Mouse (Mus musculus): ENCODE results near the gene Rpl3. TPM values are rescaled to one million over a fixed set of nuclear protein-coding genes. Genes with fewer than 3 reads are reported as not detected.

The Rpl3 gene
- polyA plus RNA-seq, 1 experiment from 2014 or later = 622 TPM

DNA sequence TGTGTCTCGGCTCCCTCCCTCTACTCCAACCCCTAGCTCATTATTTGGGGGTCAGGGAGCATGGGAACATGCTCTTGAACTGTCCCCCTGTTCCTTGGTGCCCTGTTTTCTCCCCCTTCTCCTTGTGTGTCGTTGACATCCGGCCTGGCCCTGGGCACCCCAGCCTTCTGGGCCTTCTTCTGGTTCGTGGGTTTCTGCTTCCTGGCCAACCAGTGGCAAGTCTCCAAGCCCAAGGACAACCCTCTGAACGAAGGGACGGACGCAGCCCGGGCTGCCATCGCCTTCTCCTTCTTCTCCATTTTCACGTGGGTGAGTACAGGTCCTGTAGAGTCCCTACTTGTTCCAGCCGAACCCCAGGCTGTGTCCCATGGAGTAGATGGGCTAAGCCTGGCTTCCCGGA lies 19.8 kb upstream of the Rpl3 start:
- Histone ChIP-seq H3K4me2 (no peak overlapping the region), H3K9ac (no peak overlapping the region), H3K9me3 (no peaks in the 10 kb centered on the region), H3K36me3 (peaks cover 43% of the 10 kb centered on the region), H3K27me3 (no peaks in the 10 kb centered on the region), H3K4me1 (replicated peaks) (no peaks in the 10 kb centered on the region), H3K4me3 (no peak overlapping the region), H3K27ac (no peak overlapping the region)
- no peak for ATAC-seq (ENCODE audit: low FRiP score)
- 84% methylated on average over 12 of the region's 12 CpGs for WGBS

DNA sequence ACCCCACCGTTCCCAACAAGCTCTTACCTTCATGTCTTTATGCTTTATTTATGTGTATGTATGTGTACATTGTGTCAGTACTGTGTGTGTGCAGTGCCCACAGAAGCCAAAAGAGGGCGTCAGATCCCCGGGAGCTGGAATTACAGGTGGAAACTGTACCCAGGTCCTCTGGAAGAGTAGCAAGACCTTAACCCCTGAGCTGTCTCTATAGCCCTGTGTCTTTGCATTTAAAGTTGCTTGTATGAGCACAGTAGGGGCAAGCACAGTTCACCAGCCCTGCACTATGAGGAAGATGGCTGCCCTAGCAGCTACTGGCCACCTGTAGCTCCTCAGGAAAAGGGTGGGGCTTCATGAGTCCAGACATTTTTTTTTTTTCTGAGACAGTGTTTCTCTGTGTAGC lies 15.9 kb upstream of the Rpl3 start:
- Histone ChIP-seq H3K4me2 (no peak overlapping the region), H3K9ac (no peak overlapping the region), H3K4me3 (no peak overlapping the region), H3K9me3 (no peaks in the 10 kb centered on the region), H3K27ac (no peak overlapping the region), H3K4me1 (replicated peaks) (no peaks in the 10 kb centered on the region), H3K27me3 (no peaks in the 10 kb centered on the region), H3K36me3 (peaks cover 25% of the 10 kb centered on the region)
- 85% methylated on average over 3 of the region's 3 CpGs for WGBS
- ATAC-seq (ENCODE audit: low FRiP score) = no peak

DNA sequence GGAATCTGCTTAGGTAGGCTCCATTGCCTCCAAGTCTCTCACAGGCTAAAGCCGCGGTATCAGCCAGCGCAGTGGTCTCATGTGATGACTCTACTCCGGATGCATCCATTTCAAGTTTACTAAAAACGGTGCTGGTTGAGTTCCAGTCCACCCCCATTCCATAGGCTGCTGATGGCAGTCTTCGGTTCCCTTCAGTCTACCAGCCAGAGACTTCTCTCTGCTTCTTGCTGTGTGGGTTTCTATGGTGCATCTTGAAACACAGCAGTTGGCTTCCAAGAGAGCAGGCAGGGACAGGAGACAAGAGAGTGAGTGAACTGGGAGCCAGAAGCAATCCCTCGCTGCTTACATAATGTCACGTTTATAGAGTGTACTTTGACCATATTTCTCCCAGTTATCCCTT lies 15.5 kb upstream of the Rpl3 start:
- Histone ChIP-seq H3K4me3 (no peak overlapping the region), H3K4me1 (replicated peaks) (no peaks in the 10 kb centered on the region), H3K27me3 (no peaks in the 10 kb centered on the region), H3K4me2 (no peak overlapping the region), H3K27ac (no peak overlapping the region), H3K9me3 (no peaks in the 10 kb centered on the region), H3K9ac (no peak overlapping the region), H3K36me3 (peaks cover 21% of the 10 kb centered on the region)
- 96% methylated on average over 8 of the region's 8 CpGs for WGBS
- ATAC-seq (ENCODE audit: low FRiP score) = no peak

DNA sequence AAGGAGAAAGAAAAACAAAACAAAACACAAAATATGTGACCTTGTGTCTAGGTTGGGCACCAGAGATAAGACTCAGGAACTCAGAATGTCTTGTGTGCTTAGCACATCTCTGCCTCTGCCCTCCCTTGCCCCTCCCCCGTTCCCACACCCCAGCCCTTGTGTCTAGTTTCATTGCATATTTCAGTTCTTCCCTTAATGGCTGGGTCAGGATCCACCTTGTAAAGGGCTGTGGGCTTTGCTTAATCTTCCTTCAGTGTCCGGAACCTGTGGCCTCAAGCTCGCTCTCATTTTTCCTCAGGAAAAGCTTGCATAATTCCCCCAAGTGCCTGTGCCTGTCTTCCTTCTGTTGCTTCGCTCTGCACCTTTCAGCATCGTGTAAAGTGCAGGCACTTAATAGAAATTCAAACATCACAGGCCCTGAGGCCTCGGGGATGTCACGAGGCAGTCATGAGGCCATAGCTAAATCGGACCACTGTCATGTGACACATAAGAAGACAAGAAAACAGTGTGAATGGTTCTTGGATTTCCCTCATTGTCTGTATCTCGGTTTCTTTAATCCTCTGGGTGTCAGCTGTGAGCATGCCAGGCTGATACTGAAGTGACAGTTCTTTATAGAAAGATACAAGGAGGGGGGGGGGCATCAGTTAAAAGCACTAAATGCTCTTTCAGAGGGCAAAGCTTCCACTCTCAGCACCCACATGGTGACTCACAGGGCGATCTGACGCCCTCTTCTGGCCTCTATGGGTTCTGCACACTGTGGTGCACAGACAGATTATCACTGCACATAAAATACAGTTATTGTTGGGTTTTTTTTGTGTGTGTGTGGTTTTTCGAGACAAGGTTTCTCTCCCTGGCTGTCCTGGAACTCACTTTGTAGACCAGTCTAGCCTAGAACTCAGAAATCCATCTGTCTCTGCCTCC lies 14.1 kb upstream of the Rpl3 start:
- H3K27ac ChIP-seq = 0 out of 2 replicates have a peak overlapping the region, but pooled peaks have one; percentile 12

DNA sequence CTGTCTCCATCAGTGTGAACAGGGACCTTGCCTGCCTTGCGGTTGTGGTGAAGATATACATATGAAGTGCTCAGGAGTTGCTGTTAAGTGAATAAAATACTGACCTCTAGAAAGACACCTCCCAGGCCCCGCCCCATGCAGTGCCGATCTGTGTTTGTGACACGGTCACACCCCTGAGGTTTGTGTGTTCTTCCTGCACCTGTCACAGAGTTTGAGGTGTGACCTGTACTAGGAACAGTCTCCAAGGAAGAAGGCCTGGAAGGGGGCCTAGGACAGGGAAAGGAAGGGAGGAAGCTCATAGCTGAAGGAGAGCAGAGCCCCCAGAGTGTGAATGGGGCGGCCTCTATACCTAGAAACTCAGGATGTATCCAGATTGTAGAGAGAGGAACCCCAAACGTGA lies 10.8 kb upstream of the Rpl3 start:
- no peak overlapping the region for H3K27ac ChIP-seq
- no peak overlapping the region for H3K4me3 ChIP-seq
- no peak overlapping the region for H3K9ac ChIP-seq
- no peaks in the 10 kb centered on the region for H3K9me3 ChIP-seq
- H3K4me2 ChIP-seq = no peak overlapping the region
- WGBS = 83% methylated on average over 6 of the region's 6 CpGs
- no peak for ATAC-seq (ENCODE audit: low FRiP score)
- peaks cover 17% of the 10 kb centered on the region for H3K4me1 ChIP-seq (replicated peaks)
- H3K27me3 ChIP-seq = no peaks in the 10 kb centered on the region
- H3K36me3 ChIP-seq = no peaks in the 10 kb centered on the region

More for the DNA sequence above, 14.1 kb upstream of the Rpl3 start:
- H3K36me3 ChIP-seq = peaks cover 8% of the 10 kb centered on the region
- ATAC-seq (ENCODE audit: low FRiP score) = no peak
- H3K4me3 ChIP-seq = no peak overlapping the region
- no peak overlapping the region for H3K4me2 ChIP-seq
- H3K9me3 ChIP-seq = no peaks in the 10 kb centered on the region
- no peak overlapping the region for H3K9ac ChIP-seq
- H3K4me1 ChIP-seq (replicated peaks) = no peaks in the 10 kb centered on the region
- no peaks in the 10 kb centered on the region for H3K27me3 ChIP-seq
- 67% methylated on average over 12 of the region's 12 CpGs for WGBS

DNA sequence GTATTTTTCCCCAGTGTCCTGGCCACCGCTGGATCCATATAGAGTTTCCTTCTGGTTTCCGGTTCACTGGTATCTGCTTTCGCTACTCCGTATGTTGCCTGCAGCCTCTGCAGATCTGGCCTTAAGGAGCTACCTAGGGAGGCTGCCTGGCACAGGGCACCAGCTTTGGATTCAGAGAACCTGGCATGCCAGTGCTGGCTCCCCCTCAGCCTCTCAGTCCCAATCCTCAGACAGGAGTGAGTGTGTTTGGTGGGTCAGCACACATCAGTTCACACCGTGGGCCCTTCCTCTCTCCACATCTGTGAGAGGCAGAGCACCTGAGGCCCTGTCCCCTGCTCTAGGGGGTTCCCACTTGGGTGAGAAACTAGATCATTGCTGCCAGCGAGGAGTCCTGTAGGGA lies 9.8 kb upstream of the Rpl3 start:
- H3K36me3 ChIP-seq = no peaks in the 10 kb centered on the region
- H3K27ac ChIP-seq = no peak overlapping the region; the same call in 1 of the 2 replicates
- H3K4me3 ChIP-seq = no peak overlapping the region
- no peak for ATAC-seq (ENCODE audit: low FRiP score)
- WGBS = 74% methylated on average over 6 of the region's 6 CpGs
- no peak overlapping the region for H3K4me2 ChIP-seq
- H3K9me3 ChIP-seq = no peaks in the 10 kb centered on the region
- H3K27me3 ChIP-seq = no peaks in the 10 kb centered on the region
- H3K9ac ChIP-seq = no peak overlapping the region
- H3K4me1 ChIP-seq (replicated peaks) = peaks cover 27% of the 10 kb centered on the region

DNA sequence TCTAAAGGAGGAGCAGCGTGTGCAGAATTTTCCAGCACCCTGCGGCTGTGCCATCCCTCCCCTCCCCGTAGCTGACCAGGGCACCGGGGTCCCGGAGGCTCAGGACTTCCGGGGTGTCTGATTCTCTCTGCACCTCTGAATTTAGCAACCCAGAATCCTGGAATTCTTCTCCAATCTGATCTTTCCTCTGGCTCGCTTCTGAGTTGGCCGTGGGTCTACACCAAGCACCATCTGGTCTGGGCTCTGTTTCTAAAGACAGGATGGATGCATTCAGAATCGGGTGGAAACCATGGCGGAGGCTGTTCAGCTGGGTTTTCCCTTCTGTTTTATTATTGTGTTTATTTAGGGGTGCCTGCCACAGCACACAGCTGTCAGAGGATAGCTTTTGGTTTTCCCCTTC lies 9.2 kb upstream of the Rpl3 start:
- Histone ChIP-seq H3K4me3 (no peak overlapping the region), H3K36me3 (no peaks in the 10 kb centered on the region), H3K27me3 (no peaks in the 10 kb centered on the region), H3K9ac (no peak overlapping the region), H3K4me1 (replicated peaks) (peaks cover 32% of the 10 kb centered on the region), H3K27ac (no peak overlapping the region), H3K9me3 (no peaks in the 10 kb centered on the region), H3K4me2 (no peak overlapping the region)
- ATAC-seq (ENCODE audit: low FRiP score) = no peak
- 87% methylated on average over 10 of the region's 10 CpGs for WGBS

DNA sequence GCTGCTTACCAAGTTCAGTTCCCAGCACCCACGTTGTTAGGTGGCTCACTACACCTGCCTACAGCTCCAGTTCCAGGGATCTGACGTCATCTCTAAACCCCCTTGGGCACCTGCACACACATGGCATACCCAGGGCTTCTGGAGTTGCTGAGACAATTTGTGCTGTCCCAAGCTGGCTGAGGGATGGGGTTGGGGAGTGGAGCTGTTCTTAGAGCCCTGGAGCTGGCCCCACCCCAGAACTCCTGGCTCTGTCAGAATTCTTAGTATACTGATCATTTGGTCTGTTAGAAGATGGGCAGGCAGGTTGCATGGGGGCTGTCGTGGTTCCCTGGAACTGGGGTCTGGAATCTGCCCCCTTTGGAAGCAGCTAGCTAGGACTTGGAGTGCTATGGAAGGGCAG lies 8.5 kb upstream of the Rpl3 start:
- Histone ChIP-seq H3K4me2 (no peak overlapping the region), H3K4me3 (no peak overlapping the region), H3K4me1 (replicated peaks) (peaks cover 32% of the 10 kb centered on the region), H3K9me3 (no peaks in the 10 kb centered on the region), H3K9ac (no peak overlapping the region), H3K27me3 (0 out of 2 replicates have a peak, but pooled peaks cover 3% of the 10 kb centered on the region), H3K27ac (no peak overlapping the region), H3K36me3 (no peaks in the 10 kb centered on the region)
- 84% methylated on average over 3 of the region's 3 CpGs for WGBS
- ATAC-seq (ENCODE audit: low FRiP score) = no peak

DNA sequence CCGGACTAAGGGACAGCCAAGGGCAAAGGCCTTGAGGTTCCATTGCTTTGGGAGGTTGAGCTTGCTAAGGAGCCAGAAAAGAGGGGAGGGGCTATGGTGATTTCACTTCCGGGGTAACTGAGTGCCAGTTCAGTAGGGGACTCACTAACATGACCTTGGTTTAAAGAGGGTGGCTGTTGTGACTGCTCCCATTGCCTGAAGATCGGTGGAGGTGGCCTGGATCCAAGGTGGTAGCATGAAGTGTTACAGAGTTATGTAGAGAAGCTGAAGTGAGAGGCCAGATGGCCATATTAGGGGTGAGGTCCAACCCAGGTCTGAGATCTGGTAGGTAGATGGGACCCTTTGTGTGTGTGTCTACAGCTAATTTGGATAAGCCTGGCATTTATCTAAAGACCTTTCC lies 7.8 kb upstream of the Rpl3 start:
- Histone ChIP-seq H3K9ac (no peak overlapping the region), H3K4me3 (no peak overlapping the region), H3K36me3 (no peaks in the 10 kb centered on the region), H3K27ac (no peak overlapping the region), H3K9me3 (no peaks in the 10 kb centered on the region), H3K4me2 (no peak overlapping the region), H3K27me3 (0 out of 2 replicates have a peak, but pooled peaks cover 3% of the 10 kb centered on the region), H3K4me1 (replicated peaks) (peaks cover 32% of the 10 kb centered on the region)
- 87% methylated on average over 3 of the region's 3 CpGs for WGBS
- no peak for ATAC-seq (ENCODE audit: low FRiP score)

DNA sequence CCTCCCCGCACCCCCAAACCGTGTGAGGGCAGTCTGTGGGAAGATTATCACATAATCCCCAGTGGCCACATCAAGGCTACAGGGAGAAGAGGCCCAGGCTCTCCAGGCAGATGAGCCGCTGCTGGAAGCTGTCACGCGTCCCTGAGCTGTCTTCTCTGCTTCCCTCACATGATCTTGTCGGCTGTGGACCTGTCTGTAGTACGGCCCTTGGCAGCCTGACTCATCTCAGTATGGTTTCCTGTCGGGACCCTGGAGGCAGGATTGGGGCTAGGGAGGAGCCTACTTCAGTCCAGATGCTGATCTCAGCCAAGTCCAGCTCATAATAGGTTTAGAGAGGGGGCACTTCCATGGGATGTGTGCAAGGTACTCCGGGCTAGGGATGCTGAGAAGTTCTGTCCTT lies 7.1 kb upstream of the Rpl3 start:
- ATAC-seq (ENCODE audit: low FRiP score) = no peak
- 0 out of 2 replicates have a peak, but pooled peaks cover 9% of the 10 kb centered on the region for H3K27me3 ChIP-seq
- H3K9ac ChIP-seq = 0 out of 2 replicates have a peak overlapping the region, but pooled peaks have one; percentile 11
- H3K27ac ChIP-seq = no peak overlapping the region
- H3K4me2 ChIP-seq = no peak overlapping the region
- H3K4me3 ChIP-seq = no peak overlapping the region
- H3K36me3 ChIP-seq = no peaks in the 10 kb centered on the region
- no peaks in the 10 kb centered on the region for H3K9me3 ChIP-seq
- 56% methylated on average over 9 of the region's 9 CpGs for WGBS
- H3K4me1 ChIP-seq (replicated peaks) = peaks cover 32% of the 10 kb centered on the region

DNA sequence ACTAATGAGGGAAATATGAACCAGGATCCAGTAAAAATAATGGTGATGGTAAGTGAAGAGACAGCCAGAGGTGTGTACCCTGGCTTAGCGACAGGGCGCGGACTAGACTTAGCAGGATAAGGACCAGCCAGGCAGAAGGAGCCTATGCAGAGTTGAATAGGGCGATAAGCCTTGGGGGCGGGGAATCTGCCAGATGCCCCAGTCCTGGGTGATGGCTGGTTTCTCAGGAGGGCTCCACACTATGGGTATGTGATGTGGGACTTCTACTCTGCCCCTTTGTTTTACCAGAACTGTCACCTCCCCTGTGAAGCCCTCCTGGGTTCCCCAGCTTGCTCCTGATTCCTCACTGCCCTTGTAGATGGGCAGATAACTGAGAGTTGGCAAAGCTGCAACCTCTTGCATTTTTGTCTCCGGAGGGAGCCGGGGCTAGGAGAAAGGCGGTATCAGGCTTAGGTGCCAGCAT lies 6.4 kb upstream of the Rpl3 start:
- Histone ChIP-seq H3K36me3 (no peaks in the 10 kb centered on the region), H3K9ac (peak overlapping the region; percentile 60), H3K4me2 (no peak overlapping the region), H3K27ac (peak overlapping the region; percentile 55; the same call in 1 of the 2 replicates), H3K27me3 (peaks cover 10% of the 10 kb centered on the region; the same call in 1 of the 2 replicates), H3K9me3 (no peaks in the 10 kb centered on the region), H3K4me3 (no peak overlapping the region), H3K4me1 (replicated peaks) (peaks cover 32% of the 10 kb centered on the region)
- ATAC-seq (ENCODE audit: low FRiP score) = no peak; the same call in 1 of the 2 replicates
- 28% methylated on average over 8 of the region's 8 CpGs for WGBS

DNA sequence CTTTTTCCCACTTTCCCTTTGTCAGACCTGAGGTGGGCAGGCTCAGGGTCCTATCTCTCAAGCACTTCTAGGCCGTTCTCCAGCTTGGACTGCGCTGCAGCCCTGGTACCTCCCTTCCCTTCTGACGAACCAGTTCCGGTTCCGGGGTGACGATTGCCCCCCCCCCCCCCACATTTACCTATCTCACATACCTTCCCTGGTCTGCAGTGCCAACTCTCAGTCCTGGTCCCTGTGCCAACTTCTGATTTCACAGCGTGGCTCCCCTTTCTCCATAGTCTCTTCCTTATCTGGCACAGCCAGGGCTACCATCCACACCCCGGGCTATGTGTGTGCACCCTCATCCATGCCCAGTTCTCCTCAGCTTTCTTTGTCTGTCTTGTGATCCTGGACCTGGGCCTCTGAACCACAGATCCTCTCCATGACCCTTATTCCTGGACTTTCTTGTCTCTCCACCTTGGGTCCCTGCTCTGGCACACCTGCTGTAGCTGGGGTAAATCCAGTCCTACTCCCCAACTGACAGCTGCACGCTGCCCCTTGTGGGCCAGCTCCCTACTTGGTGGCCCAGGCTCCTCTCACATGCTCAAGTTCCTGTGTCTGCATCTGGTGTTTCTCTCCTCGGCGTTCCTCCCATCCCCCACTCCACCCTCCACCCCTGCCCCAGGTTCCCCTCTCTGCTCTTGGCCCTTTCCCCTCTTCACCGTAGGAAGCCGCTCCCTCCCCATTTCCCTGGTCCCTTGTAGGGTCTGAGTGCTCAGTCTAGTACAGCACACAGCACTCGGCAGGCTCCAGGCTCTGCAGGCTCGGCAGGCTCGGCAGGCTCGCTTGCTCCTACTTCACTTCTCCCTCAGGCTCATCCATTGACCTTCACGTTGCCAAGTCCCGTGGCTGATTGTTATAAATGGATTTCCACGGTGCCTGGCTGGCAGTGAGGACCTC lies 5.5 kb upstream of the Rpl3 start:
- Histone ChIP-seq H3K36me3 (no peaks in the 10 kb centered on the region), H3K4me2 (peak overlapping the region; percentile 35; the same call in 1 of the 2 replicates), H3K4me3 (no peak overlapping the region), H3K4me1 (replicated peaks) (peaks cover 40% of the 10 kb centered on the region), H3K9ac (peak overlapping the region; percentile 60), H3K27ac (peak overlapping the region; percentile 55; the same call in 1 of the 2 replicates), H3K9me3 (no peaks in the 10 kb centered on the region), H3K27me3 (peaks cover 18% of the 10 kb centered on the region)
- WGBS = 25% methylated on average over 19 of the region's 20 CpGs
- peak; percentile 44 for ATAC-seq (ENCODE audit: low FRiP score)

Data from hindbrain, embryonic 13.5 days (tissue).